Mouse (Mus musculus) limb, embryonic 10.5 days (tissue): ENCODE measurements around the gene Map3k14. TPM values are rescaled to one million over a fixed set of nuclear protein-coding genes. Genes with fewer than 3 reads are reported as not detected.

ENCODE experiments used
- DNase-seq: peaks from one replicate; pipeline ENCODE4 v3.0.0-alpha.2; 2017; ENCODE audit warnings: low spot score
- H3K27ac ChIP-seq: fragments of 300-500 bp; sonication (generic); 2 replicates; pipeline ENCODE4 v1.5.1; 2016; ENCODE audit warnings: mild to moderate bottlenecking
- H3K27me3 ChIP-seq: fragments of 300-500 bp; sonication (generic); 2 replicates; pipeline ENCODE4 v1.6.1; 2016; ENCODE audit warnings: low read depth, mild to moderate bottlenecking; ENCODE audit not compliant: poor library complexity, severe bottlenecking
- H3K36me3 ChIP-seq: fragments of 300-500 bp; sonication (generic); 2 replicates; pipeline ENCODE4 v1.6.1; 2016; ENCODE audit warnings: mild to moderate bottlenecking, moderate library complexity
- H3K4me1 ChIP-seq: fragments of 300-500 bp; sonication (generic); 2 replicates; pipeline ENCODE4 v1.6.1; 2016
- H3K4me3 ChIP-seq: fragments of 300-500 bp; sonication (generic); 2 replicates; pipeline ENCODE4 v1.5.1; 2016; ENCODE audit warnings: mild to moderate bottlenecking, moderate library complexity
- H3K9me3 ChIP-seq: fragments of 300-500 bp; sonication (generic); replicated peaks from 2 replicates; pipeline ENCODE4 v1.6.1; 2016; ENCODE audit warnings: mild to moderate bottlenecking
- WGBS: fragments of 180-500 bp; shearing (Covaris S2); methylation state at CpG from one replicate; pipeline ENCODE4 v1.1.7; 2016; 5-methylcytosine and 5-hydroxymethylcytosine counted together
- polyA plus RNA-seq: library from polyadenylated mRNA; unstranded; fragments of >200 nt; fragmentation: Nextera tagmentation; extraction: Ambion mirVana; gene quantifications from 2 replicates; pipeline ENCODE4 v1.2.1, GENCODE M21; 2016

The Map3k14 gene
- polyA plus RNA-seq, 1 experiment from 2014 or later, result 2.8 TPM

GRCm38 (mm10) chr11:103192230-103192955 is 74.9 kb downstream of the Map3k14 start:
- WGBS, result 14% methylated on average over 28 of the region's 28 CpGs

GRCm38 (mm10) chr11:103184891-103185290 is 82.4 kb downstream of the Map3k14 start:
- WGBS, result 38% methylated on average over 2 of the region's 2 CpGs
- no peaks in the 10 kb centered on the region for H3K4me1 ChIP-seq
- no peaks in the 10 kb centered on the region for H3K36me3 ChIP-seq
- DNase-seq, result no peak
- H3K27ac ChIP-seq, result no peak overlapping the region
- no peak overlapping the region for H3K4me3 ChIP-seq
- H3K9me3 ChIP-seq, result no peaks in the 10 kb centered on the region
- peaks cover 40% of the 10 kb centered on the region for H3K27me3 ChIP-seq

More at GRCm38 (mm10) chr11:103192230-103192955, 74.9 kb downstream of the Map3k14 start:
- H3K4me1 ChIP-seq, result peaks cover 16% of the 10 kb centered on the region
- no peak for DNase-seq
- H3K36me3 ChIP-seq, result no peaks in the 10 kb centered on the region
- H3K4me3 ChIP-seq, result peak overlapping the region; percentile 36
- H3K27me3 ChIP-seq, result peaks cover 88% of the 10 kb centered on the region
- no peaks in the 10 kb centered on the region for H3K9me3 ChIP-seq
- no peak overlapping the region for H3K27ac ChIP-seq

- Histone ChIP-seq H3K4me3 (no peak overlapping the region), H3K27me3 (peaks cover 40% of the 10 kb centered on the region), H3K27ac (no peak overlapping the region), H3K9me3 (no peaks in the 10 kb centered on the region), H3K4me1 (no peaks in the 10 kb centered on the region), H3K36me3 (no peaks in the 10 kb centered on the region)
- DNase-seq, result no peak
- 84% methylated on average over 3 of the region's 3 CpGs for WGBS
These were observed 85.4 kb downstream of the Map3k14 start for GRCm38 (mm10) chr11:103181911-103182310.

GRCm38 (mm10) chr11:103181349-103181748 is 85.9 kb downstream of the Map3k14 start:
- Histone ChIP-seq H3K9me3 (no peaks in the 10 kb centered on the region), H3K27me3 (peaks cover 36% of the 10 kb centered on the region), H3K4me1 (no peaks in the 10 kb centered on the region), H3K27ac (no peak overlapping the region), H3K36me3 (no peaks in the 10 kb centered on the region), H3K4me3 (no peak overlapping the region)
- DNase-seq, result no peak
- 84% methylated on average over 9 of the region's 9 CpGs for WGBS

GRCm38 (mm10) chr11:103180426-103180825 is 86.8 kb downstream of the Map3k14 start:
- peaks cover 5% of the 10 kb centered on the region; the same call in 1 of the 2 replicates for H3K4me1 ChIP-seq
- no peaks in the 10 kb centered on the region for H3K9me3 ChIP-seq
- no peaks in the 10 kb centered on the region for H3K36me3 ChIP-seq
- no peak for DNase-seq
- WGBS, result 69% methylated on average over 1 of the region's 1 CpGs
- H3K27me3 ChIP-seq, result peaks cover 32% of the 10 kb centered on the region
- H3K4me3 ChIP-seq, result no peak overlapping the region
- no peak overlapping the region for H3K27ac ChIP-seq

GRCm38 (mm10) chr11:103178748-103179147 is 88.5 kb downstream of the Map3k14 start:
- 88% methylated on average over 8 of the region's 8 CpGs for WGBS
- H3K27me3 ChIP-seq, result peaks cover 42% of the 10 kb centered on the region
- DNase-seq, result no peak
- no peaks in the 10 kb centered on the region for H3K9me3 ChIP-seq
- H3K27ac ChIP-seq, result no peak overlapping the region
- H3K36me3 ChIP-seq, result no peaks in the 10 kb centered on the region
- peaks cover 10% of the 10 kb centered on the region for H3K4me1 ChIP-seq
- H3K4me3 ChIP-seq, result no peak overlapping the region

- Histone ChIP-seq H3K27me3 (peaks cover 48% of the 10 kb centered on the region), H3K27ac (no peak overlapping the region), H3K4me3 (no peak overlapping the region), H3K9me3 (no peaks in the 10 kb centered on the region), H3K4me1 (peaks cover 10% of the 10 kb centered on the region), H3K36me3 (no peaks in the 10 kb centered on the region)
- DNase-seq, result no peak
- WGBS, result 84% methylated on average over 15 of the region's 15 CpGs
These were observed 89.3 kb downstream of the Map3k14 start for GRCm38 (mm10) chr11:103177815-103178485.

- Histone ChIP-seq H3K4me1 (peaks cover 10% of the 10 kb centered on the region), H3K27me3 (peaks cover 50% of the 10 kb centered on the region)
- WGBS, result 87% methylated on average over 5 of the region's 5 CpGs
These were observed 90.1 kb downstream of the Map3k14 start for GRCm38 (mm10) chr11:103177216-103177615.

GRCm38 (mm10) chr11:103176510-103176909 is 90.8 kb downstream of the Map3k14 start:
- Histone ChIP-seq H3K27ac (no peak overlapping the region), H3K9me3 (no peaks in the 10 kb centered on the region), H3K27me3 (peaks cover 57% of the 10 kb centered on the region), H3K36me3 (no peaks in the 10 kb centered on the region), H3K4me1 (peaks cover 12% of the 10 kb centered on the region), H3K4me3 (no peak overlapping the region)
- no peak for DNase-seq
- 95% methylated on average over 1 of the region's 1 CpGs for WGBS

More at GRCm38 (mm10) chr11:103177216-103177615, 90.1 kb downstream of the Map3k14 start:
- Histone ChIP-seq H3K36me3 (no peaks in the 10 kb centered on the region), H3K27ac (no peak overlapping the region), H3K9me3 (no peaks in the 10 kb centered on the region), H3K4me3 (no peak overlapping the region)
- no peak for DNase-seq

GRCm38 (mm10) chr11:103175688-103176442 is 91.4 kb downstream of the Map3k14 start:
- Histone ChIP-seq H3K4me1 (peaks cover 18% of the 10 kb centered on the region), H3K27ac (no peak overlapping the region; the same call in 1 of the 2 replicates), H3K27me3 (peaks cover 64% of the 10 kb centered on the region), H3K4me3 (no peak overlapping the region), H3K36me3 (0 out of 2 replicates have a peak, but pooled peaks cover under 1% of the 10 kb centered on the region), H3K9me3 (no peaks in the 10 kb centered on the region)
- DNase-seq, result no peak
- WGBS, result 83% methylated on average over 14 of the region's 14 CpGs

GRCm38 (mm10) chr11:103174891-103175391 is 92.3 kb downstream of the Map3k14 start:
- 55% methylated on average over 8 of the region's 8 CpGs for WGBS
- Histone ChIP-seq H3K36me3 (0 out of 2 replicates have a peak, but pooled peaks cover 3% of the 10 kb centered on the region), H3K4me3 (no peak overlapping the region), H3K9me3 (no peaks in the 10 kb centered on the region), H3K4me1 (peaks cover 24% of the 10 kb centered on the region), H3K27ac (0 out of 2 replicates have a peak overlapping the region, but pooled peaks have one; percentile 2), H3K27me3 (peaks cover 65% of the 10 kb centered on the region)
- no peak for DNase-seq

- 81% methylated on average over 5 of the region's 5 CpGs for WGBS
- H3K27me3 ChIP-seq, result peaks cover 66% of the 10 kb centered on the region
- H3K36me3 ChIP-seq, result 0 out of 2 replicates have a peak, but pooled peaks cover 3% of the 10 kb centered on the region
- no peaks in the 10 kb centered on the region for H3K9me3 ChIP-seq
- H3K4me3 ChIP-seq, result no peak overlapping the region
- DNase-seq, result no peak
- peaks cover 24% of the 10 kb centered on the region for H3K4me1 ChIP-seq
- H3K27ac ChIP-seq, result 0 out of 2 replicates have a peak overlapping the region, but pooled peaks have one; percentile 2
These were observed 92.8 kb downstream of the Map3k14 start for GRCm38 (mm10) chr11:103174411-103174832.
